Mouse (Mus musculus): Measurements from ENCODE around the gene Lrmda. TPM values are rescaled to one million over a fixed set of nuclear protein-coding genes. Genes with fewer than 3 reads are reported as not detected.

Gene Lrmda
- polyA plus RNA-seq, 1 experiment = 0.51 TPM

DNA sequence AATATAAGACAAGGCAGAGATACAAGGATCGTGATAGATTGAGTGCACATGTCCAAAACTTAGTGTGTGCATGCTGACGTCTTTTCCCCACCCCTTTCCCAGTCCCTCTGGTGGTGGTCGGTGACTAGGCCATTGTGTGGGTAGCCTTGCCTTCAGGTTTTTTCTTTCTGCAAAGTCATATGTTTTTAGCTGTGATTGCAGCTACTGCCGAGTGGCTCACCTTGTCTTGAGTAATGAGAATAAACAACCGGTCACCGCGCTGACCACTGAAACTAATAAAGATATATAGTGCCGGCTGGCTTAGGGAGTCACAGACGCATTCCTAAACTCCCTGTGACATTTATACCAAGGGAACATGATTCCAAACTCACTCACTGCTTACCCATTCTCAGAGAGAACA lies 155.2 kb downstream of the Lrmda start:
- no peaks in the 10 kb centered on the region for H3K27me3 ChIP-seq (ENCODE audit: control insufficient read depth, insufficient read depth, low read length)
- no peak overlapping the region for H3K4me3 ChIP-seq (ENCODE audit: control insufficient read depth, insufficient read depth, low read length)
- H3K27ac ChIP-seq (ENCODE audit: control insufficient read depth, insufficient read depth, low read length) = no peak overlapping the region
- H3K36me3 ChIP-seq (ENCODE audit: control insufficient read depth, insufficient read depth, low read length) = no peaks in the 10 kb centered on the region
- DNase-seq = no peak
- no peaks in the 10 kb centered on the region for H3K4me1 ChIP-seq (replicated peaks; ENCODE audit: control insufficient read depth, insufficient read depth, low read length)
- TF ChIP-seq CTCF (IDR thresholded peaks at IDR 0.05; ENCODE audit: borderline replicate concordance, control insufficient read depth, extremely low read depth, insufficient read depth, low read length, poor library complexity) = no peak
- 93% methylated on average over 9 of the region's 9 CpGs for WGBS

DNA sequence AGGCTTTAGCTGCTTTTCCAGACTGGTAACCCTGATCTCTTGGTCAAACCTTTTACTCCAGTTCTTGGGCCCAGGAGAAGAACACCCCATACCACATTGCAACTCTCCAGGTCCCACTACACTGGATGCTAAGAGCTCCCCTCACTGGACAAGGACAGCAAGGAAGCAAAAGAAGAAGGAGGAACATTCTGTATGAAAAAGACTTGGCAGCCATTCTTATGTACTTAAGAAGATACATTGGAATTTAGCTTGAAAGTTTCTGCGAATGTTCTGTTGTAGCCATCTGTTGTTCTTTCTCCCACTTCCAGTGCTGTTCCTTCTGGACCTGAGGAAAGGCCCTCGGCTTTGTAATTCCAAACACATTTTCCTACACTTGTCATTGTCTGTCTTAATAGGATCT lies 160.2 kb downstream of the Lrmda start:
- Histone ChIP-seq H3K36me3 (ENCODE audit: control insufficient read depth, insufficient read depth, low read length) (no peaks in the 10 kb centered on the region), H3K4me3 (ENCODE audit: control insufficient read depth, insufficient read depth, low read length) (no peak overlapping the region), H3K27ac (ENCODE audit: control insufficient read depth, insufficient read depth, low read length) (no peak overlapping the region), H3K4me1 (replicated peaks; ENCODE audit: control insufficient read depth, insufficient read depth, low read length) (peaks cover 3% of the 10 kb centered on the region; the same call in 1 of the 2 replicates), H3K27me3 (ENCODE audit: control insufficient read depth, insufficient read depth, low read length) (no peaks in the 10 kb centered on the region)
- TF ChIP-seq CTCF (IDR thresholded peaks at IDR 0.05; ENCODE audit: borderline replicate concordance, control insufficient read depth, extremely low read depth, insufficient read depth, low read length, poor library complexity) (no peak), POLR2A (IDR thresholded peaks at IDR 0.05; ENCODE audit: control insufficient read depth, extremely low read depth, insufficient read depth, low read length, poor library complexity) (no peak)
- WGBS = 96% methylated on average over 2 of the region's 2 CpGs
- DNase-seq = no peak

DNA sequence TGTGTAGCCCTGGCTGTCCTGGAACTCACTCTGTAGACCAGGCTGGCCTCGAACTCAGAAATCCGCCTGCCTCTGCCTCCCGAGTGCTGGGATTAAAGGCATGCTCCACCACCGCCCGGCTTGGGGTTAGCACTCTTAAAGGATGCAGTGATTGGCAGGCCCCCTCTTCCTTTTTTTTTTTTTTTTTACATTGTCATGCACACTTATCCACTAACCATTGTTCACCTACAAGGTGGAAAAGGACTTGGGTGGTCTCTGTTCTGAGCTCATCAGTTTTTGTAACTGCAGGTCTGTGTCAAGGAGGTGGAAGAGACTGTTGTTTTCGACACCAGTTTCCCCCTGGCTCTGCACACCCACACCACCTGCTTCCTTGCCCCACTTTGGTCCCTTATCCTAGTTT lies 162.0 kb downstream of the Lrmda start:
- TF ChIP-seq POLR2A (IDR thresholded peaks at IDR 0.05; ENCODE audit: control insufficient read depth, extremely low read depth, insufficient read depth, low read length, poor library complexity) (no peak), CTCF (IDR thresholded peaks at IDR 0.05; ENCODE audit: borderline replicate concordance, control insufficient read depth, extremely low read depth, insufficient read depth, low read length, poor library complexity) (no peak)
- Histone ChIP-seq H3K4me1 (replicated peaks; ENCODE audit: control insufficient read depth, insufficient read depth, low read length) (peaks cover 3% of the 10 kb centered on the region; the same call in 1 of the 2 replicates), H3K4me3 (ENCODE audit: control insufficient read depth, insufficient read depth, low read length) (no peak overlapping the region), H3K36me3 (ENCODE audit: control insufficient read depth, insufficient read depth, low read length) (no peaks in the 10 kb centered on the region), H3K27ac (ENCODE audit: control insufficient read depth, insufficient read depth, low read length) (no peak overlapping the region), H3K27me3 (ENCODE audit: control insufficient read depth, insufficient read depth, low read length) (no peaks in the 10 kb centered on the region)
- WGBS = 77% methylated on average over 6 of the region's 6 CpGs
- no peak for DNase-seq

DNA sequence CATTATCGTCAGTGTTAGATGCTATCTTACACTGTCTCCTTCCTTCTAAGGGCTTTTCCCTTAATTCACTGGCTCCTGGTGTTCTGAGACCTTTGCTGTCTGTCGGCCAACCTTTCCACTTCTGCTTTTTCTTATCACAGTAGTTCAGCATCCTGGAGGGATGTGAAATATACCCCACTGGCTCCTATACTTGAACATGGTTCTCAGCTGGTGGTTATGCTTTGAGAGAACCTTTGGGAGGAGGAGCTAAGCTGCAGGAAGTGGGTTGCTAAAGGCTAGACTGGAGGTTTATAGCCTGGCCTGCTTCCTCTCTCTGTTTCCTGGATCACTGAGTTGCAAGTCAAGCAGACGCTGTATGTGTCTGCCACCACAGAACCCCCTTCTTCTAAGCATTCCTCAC lies 163.7 kb downstream of the Lrmda start:
- Histone ChIP-seq H3K27me3 (ENCODE audit: control insufficient read depth, insufficient read depth, low read length) (no peaks in the 10 kb centered on the region), H3K4me1 (replicated peaks; ENCODE audit: control insufficient read depth, insufficient read depth, low read length) (peaks cover 3% of the 10 kb centered on the region; the same call in 1 of the 2 replicates), H3K4me3 (ENCODE audit: control insufficient read depth, insufficient read depth, low read length) (no peak overlapping the region), H3K27ac (ENCODE audit: control insufficient read depth, insufficient read depth, low read length) (no peak overlapping the region), H3K36me3 (ENCODE audit: control insufficient read depth, insufficient read depth, low read length) (no peaks in the 10 kb centered on the region)
- 17% methylated on average over 3 of the region's 3 CpGs for WGBS
- peak; percentile 49 for DNase-seq
- TF ChIP-seq CTCF (IDR thresholded peaks at IDR 0.05; ENCODE audit: borderline replicate concordance, control insufficient read depth, extremely low read depth, insufficient read depth, low read length, poor library complexity) (no peak), POLR2A (IDR thresholded peaks at IDR 0.05; ENCODE audit: control insufficient read depth, extremely low read depth, insufficient read depth, low read length, poor library complexity) (no peak)

DNA sequence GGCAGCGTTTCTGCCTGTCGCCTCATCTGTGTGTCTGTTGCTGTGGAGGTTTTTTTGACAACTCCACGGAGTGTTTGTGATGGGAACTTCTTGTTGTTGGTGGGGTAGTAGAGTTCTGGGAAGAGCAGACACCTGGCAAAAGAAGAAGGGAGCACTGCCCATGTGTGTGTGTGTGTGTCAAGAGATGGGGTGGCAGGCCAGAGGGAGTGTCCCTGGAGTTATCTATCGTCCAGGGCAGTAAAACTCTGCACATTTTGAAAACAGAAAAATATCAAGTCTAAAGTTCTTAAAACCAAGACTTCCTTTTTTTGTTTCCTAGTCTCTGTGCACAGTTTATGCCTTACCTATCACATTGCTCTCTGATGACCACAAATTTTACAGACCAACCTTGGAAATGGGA lies 165.9 kb downstream of the Lrmda start:
- H3K27me3 ChIP-seq (ENCODE audit: control insufficient read depth, insufficient read depth, low read length) = no peaks in the 10 kb centered on the region
- TF ChIP-seq CTCF (IDR thresholded peaks at IDR 0.05; ENCODE audit: borderline replicate concordance, control insufficient read depth, extremely low read depth, insufficient read depth, low read length, poor library complexity) (no peak), POLR2A (IDR thresholded peaks at IDR 0.05; ENCODE audit: control insufficient read depth, extremely low read depth, insufficient read depth, low read length, poor library complexity) (no peak)
- no peaks in the 10 kb centered on the region for H3K36me3 ChIP-seq (ENCODE audit: control insufficient read depth, insufficient read depth, low read length)
- DNase-seq = no peak
- H3K4me1 ChIP-seq (replicated peaks; ENCODE audit: control insufficient read depth, insufficient read depth, low read length) = peaks cover 3% of the 10 kb centered on the region; the same call in 1 of the 2 replicates
- no peak overlapping the region for H3K4me3 ChIP-seq (ENCODE audit: control insufficient read depth, insufficient read depth, low read length)
- WGBS = 45% methylated on average over 4 of the region's 4 CpGs
- H3K27ac ChIP-seq (ENCODE audit: control insufficient read depth, insufficient read depth, low read length) = no peak overlapping the region

DNA sequence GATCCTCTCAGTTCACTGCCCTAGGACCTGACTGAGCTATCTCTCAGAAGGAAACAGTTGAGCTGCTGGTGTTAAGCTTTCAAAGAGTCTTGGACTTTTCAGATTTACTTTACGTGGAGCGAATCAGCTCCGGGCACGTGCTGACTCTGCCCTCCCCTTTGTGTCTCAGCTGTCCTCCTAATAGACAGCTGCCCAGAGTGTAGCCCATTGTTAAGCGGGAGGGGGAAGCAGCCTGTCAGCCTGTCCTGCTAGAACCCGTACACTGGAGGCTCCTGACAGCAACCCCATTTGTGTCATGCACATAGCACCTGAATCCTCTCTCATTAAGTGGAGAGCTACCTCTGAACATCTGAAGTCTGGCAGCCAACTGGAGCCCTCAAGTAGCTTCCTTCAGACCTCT lies 170.6 kb downstream of the Lrmda start:
- H3K36me3 ChIP-seq (ENCODE audit: control insufficient read depth, insufficient read depth, low read length) = no peaks in the 10 kb centered on the region
- no peak overlapping the region for H3K4me3 ChIP-seq (ENCODE audit: control insufficient read depth, insufficient read depth, low read length)
- no peak overlapping the region for H3K27ac ChIP-seq (ENCODE audit: control insufficient read depth, insufficient read depth, low read length)
- no peak for DNase-seq
- H3K27me3 ChIP-seq (ENCODE audit: control insufficient read depth, insufficient read depth, low read length) = no peaks in the 10 kb centered on the region
- no peaks in the 10 kb centered on the region for H3K4me1 ChIP-seq (replicated peaks; ENCODE audit: control insufficient read depth, insufficient read depth, low read length)
- 76% methylated on average over 6 of the region's 6 CpGs for WGBS
- TF ChIP-seq POLR2A (IDR thresholded peaks at IDR 0.05; ENCODE audit: control insufficient read depth, extremely low read depth, insufficient read depth, low read length, poor library complexity) (no peak), CTCF (IDR thresholded peaks at IDR 0.05; ENCODE audit: borderline replicate concordance, control insufficient read depth, extremely low read depth, insufficient read depth, low read length, poor library complexity) (no peak)

DNA sequence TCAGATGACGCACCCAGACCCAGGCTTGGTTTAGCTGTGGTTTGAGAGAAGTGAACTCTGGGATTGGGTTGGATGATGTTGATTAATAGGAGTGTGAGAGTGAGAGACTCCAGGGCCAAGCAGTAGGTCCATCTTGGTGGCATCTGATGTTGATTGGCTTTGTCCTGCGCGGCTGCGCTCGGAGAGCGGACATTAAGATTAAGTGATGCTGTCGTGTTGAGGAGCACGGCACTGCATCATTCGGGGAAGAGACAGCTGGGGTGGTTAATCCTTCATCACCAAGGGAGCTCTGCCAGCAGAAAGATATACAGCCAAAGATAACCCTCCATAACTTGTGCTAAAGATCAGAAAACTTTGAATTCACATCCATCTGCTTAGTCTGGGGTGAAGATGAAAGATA lies 172.7 kb downstream of the Lrmda start:
- no peaks in the 10 kb centered on the region for H3K4me1 ChIP-seq (replicated peaks; ENCODE audit: control insufficient read depth, insufficient read depth, low read length)
- WGBS = 94% methylated on average over 9 of the region's 9 CpGs
- no peak overlapping the region for H3K4me3 ChIP-seq (ENCODE audit: control insufficient read depth, insufficient read depth, low read length)
- TF ChIP-seq POLR2A (IDR thresholded peaks at IDR 0.05; ENCODE audit: control insufficient read depth, extremely low read depth, insufficient read depth, low read length, poor library complexity) (no peak), CTCF (IDR thresholded peaks at IDR 0.05; ENCODE audit: borderline replicate concordance, control insufficient read depth, extremely low read depth, insufficient read depth, low read length, poor library complexity) (no peak)
- DNase-seq = no peak
- no peaks in the 10 kb centered on the region for H3K36me3 ChIP-seq (ENCODE audit: control insufficient read depth, insufficient read depth, low read length)
- H3K27me3 ChIP-seq (ENCODE audit: control insufficient read depth, insufficient read depth, low read length) = no peaks in the 10 kb centered on the region
- no peak overlapping the region for H3K27ac ChIP-seq (ENCODE audit: control insufficient read depth, insufficient read depth, low read length)
